Mouse (Mus musculus): Measurements from ENCODE around the gene Tex37.

Gene Tex37

GRCm38 (mm10) chr6:70918827-70919226 lies at the start of gene Tex37:
Tex37 (minus strand) TSS chr6:70918927.
- DNase-seq, result no peak

- DNase-seq, result no peak
These were observed 49.6 kb upstream of the Tex37 start for GRCm38 (mm10) chr6:70968291-70968690.

- DNase-seq, result no peak
These were observed 48.7 kb upstream of the Tex37 start for GRCm38 (mm10) chr6:70967422-70967821.

- no peak for DNase-seq
These were observed 47.0 kb upstream of the Tex37 start for GRCm38 (mm10) chr6:70965694-70966093.

GRCm38 (mm10) chr6:70964116-70964830 lies 45.5 kb upstream of the Tex37 start:
- no peak for DNase-seq

GRCm38 (mm10) chr6:70957341-70957940 lies 38.7 kb upstream of the Tex37 start:
- DNase-seq, result no peak

GRCm38 (mm10) chr6:70956936-70957335 lies 38.2 kb upstream of the Tex37 start:
- DNase-seq, result no peak

- peak; percentile 24 for DNase-seq
These were observed 37.7 kb upstream of the Tex37 start, which contains the start of gene Foxi3 for GRCm38 (mm10) chr6:70956285-70956912. Foxi3 (plus strand) TSS chr6:70956531.

GRCm38 (mm10) chr6:70955841-70956240 lies 37.1 kb upstream of the Tex37 start:
- DNase-seq, result no peak

GRCm38 (mm10) chr6:70955291-70955800 lies 36.6 kb upstream of the Tex37 start:
- DNase-seq, result no peak

GRCm38 (mm10) chr6:70954040-70954439 lies 35.3 kb upstream of the Tex37 start:
- DNase-seq, result peak; percentile 24

GRCm38 (mm10) chr6:70953274-70953673 lies 34.5 kb upstream of the Tex37 start:
- no peak for DNase-seq

- DNase-seq, result no peak
These were observed 13.1 kb upstream of the Tex37 start for GRCm38 (mm10) chr6:70931801-70932200.

GRCm38 (mm10) chr6:70921274-70922074 lies 2.7 kb upstream of the Tex37 start:
- peak; percentile 34 for DNase-seq

- DNase-seq, result no peak
These were observed 6.3 kb downstream of the Tex37 start for GRCm38 (mm10) chr6:70912396-70912765.

- DNase-seq, result no peak
These were observed 6.9 kb downstream of the Tex37 start for GRCm38 (mm10) chr6:70911668-70912395.

- DNase-seq, result no peak
These were observed 8.4 kb downstream of the Tex37 start for GRCm38 (mm10) chr6:70910285-70910684.

- DNase-seq, result no peak
These were observed 9.2 kb downstream of the Tex37 start for GRCm38 (mm10) chr6:70909572-70909971.

- DNase-seq, result no peak
These were observed 15.0 kb downstream of the Tex37 start for GRCm38 (mm10) chr6:70903689-70904088.

- no peak for DNase-seq
These were observed 19.1 kb downstream of the Tex37 start for GRCm38 (mm10) chr6:70899594-70900003.

GRCm38 (mm10) chr6:70898166-70898565 lies 20.6 kb downstream of the Tex37 start:
- DNase-seq, result no peak

GRCm38 (mm10) chr6:70887993-70888392 lies 30.7 kb downstream of the Tex37 start:
- no peak for DNase-seq

Data from lung, postnatal 10 days (tissue).